Mouse (Mus musculus) urinary bladder, postnatal 25 days (tissue): ENCODE data around the gene Ess2.
"Not testable (repeated sequence)": the region's sequence is repeated elsewhere in the genome, so short reads cannot be mapped to it uniquely, and the experiment has no call there.

Experiments
- DNase-seq: peaks from one replicate; pipeline ENCODE4 v3.0.0; 2022; ENCODE audit warnings: low spot score

Gene Ess2

DNA sequence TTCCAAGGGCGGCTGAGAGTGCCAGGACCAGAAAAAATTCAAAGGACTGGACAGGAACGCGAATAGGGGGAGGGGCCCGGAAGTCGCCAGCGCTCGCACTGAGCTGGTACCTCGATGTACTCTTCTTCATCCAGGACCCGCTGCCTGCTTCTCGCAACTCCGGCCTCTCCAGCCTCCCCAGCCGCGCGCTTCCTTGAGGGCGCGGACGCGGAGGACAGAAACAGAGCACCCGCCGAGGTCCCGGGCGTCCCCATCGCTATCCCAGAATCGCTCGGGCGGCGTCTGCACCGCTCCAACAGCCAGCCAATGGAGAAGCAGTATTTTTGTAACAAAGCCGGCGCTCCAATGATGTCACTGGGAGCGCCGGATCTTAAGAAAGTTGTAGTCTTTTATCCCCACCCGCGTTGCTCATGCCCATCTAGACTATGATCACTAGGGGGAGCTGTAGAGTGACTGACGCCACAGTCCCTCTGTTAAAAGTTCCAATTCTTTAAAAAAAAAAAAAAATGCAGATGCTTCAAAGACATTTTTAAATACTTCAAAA, at the start of gene Ess2:
Gene Ess2, minus strand, starts transcription at position 297 of the 544 bp plus-strand sequence.
- DNase-seq = peak; percentile 70

DNA sequence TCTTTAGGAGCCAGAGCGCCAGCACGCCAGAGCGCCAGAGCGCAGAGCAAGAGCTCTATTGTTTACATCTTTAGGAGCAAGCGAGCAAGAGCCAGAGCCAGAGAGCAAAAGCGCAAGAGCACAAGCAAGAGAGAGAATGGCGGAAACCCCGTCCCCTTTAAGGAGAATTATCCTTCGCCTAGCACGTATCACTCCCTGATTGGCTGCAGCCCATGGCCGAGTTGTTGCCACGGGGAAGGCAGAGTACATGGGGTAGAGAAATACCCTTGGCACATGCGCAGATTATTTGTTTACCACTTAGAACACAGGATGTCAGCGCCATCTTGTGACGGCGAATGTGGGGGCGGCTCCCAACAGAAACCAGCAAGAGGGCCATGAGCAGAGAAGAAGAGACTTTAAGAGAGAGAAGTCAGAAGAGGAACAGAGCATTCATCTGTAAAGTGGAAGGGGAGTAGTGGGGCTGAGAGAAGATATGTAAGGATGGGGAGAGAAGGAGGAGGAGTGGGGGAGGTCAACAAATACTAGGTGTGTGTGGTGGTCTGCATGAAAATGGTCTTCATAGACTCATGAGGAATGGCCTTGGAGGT, 45.0 kb upstream of the Ess2 start:
- DNase-seq = not testable (repeated sequence)

DNA sequence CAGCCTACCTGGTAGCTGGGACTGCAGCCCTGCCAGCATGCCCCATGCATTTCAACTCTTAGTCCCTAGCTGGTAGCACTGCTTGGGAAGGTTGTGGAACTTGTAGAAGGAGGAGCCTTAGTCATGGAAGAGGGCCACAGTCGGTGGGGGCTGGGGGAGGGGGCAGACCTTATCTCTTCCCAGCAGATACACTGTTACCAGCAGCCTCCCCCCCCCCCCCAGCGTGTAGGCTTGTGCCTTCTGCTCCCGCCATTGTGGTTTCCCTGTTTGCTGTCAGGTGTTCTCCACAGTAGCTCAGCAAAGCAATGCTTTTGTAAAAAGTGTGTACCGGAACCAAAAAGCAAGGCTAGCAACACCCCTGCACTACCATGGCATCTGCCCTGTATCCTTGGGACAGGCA, 40.5 kb upstream of the Ess2 start:
- no peak for DNase-seq

DNA sequence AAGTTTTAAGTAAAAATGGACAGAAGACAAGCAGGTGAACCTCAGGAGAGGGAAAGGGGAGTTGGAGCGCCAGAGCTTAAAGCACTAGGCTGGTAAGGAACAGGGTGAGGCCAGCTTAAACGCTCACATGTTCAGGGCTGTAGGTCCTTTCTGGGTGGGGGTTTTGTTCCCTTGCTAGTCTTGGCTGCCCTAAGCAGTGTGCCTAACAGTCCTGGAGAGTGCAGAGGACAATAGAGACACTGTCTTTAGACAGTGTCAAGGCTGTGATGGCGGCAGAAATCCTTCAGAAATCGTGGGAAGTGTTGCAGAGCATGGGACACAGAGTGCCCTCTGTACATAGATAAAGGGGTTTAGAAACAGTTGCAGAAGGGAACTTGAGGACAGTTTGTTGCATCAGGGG, 38.9 kb upstream of the Ess2 start:
- no peak for DNase-seq

DNA sequence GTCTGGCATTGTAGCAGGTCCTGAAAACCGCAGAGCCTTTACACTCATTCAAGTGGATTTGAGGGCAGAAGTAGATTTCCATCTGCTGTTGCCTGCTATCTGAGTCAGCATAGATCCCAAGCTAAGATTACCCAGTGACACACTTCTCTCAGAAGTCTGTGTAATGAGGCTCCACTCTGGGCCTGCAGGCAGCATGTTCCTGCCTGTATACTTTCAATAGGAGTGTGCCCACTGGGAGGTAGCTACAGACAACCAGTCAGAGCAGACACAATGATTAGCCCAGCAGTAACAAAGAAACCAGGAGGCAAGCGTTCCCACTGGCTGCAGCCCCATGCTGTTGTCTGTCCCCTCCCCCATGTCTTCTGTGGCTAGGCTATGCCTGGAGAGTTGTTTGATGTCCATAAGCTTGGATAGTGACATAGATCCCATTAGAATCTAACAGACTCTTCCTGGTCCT, 38.3 kb upstream of the Ess2 start:
- no peak for DNase-seq

DNA sequence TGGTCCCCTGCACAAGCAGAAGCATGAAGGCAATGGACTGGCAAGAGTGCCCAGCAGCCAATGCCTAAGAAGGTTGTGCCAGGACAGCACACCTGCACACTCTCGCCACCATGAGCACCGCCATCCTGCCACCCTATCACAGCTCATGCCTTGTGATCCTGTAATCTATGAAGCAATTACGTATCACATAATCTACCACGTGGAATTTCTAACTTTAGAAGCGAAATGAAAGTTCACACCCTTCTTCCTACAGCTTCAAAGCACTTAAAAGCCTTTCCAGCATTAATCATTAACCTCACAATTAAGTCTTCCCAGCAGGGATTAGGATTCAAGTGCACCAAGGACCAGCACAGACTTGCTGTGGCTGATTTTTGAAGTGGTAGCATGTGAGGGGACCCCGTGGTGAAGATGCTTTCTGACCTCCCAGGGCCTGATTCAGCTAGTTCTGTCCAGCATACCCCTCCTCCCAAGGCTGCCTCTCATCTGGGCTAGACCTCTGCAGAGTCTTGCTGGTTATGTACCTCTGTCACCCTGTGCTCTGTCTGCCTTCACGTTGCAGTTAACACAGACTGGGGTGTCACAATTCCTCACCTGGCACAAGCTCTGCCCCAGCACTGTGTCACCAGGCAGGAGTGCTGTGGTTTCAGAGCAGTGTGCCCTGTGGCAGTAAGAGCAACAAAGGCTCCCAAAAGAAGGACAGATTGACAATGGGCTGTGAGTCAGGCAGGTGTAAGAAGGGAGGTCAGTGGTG, 34.1 kb upstream of the Ess2 start:
- DNase-seq = no peak

DNA sequence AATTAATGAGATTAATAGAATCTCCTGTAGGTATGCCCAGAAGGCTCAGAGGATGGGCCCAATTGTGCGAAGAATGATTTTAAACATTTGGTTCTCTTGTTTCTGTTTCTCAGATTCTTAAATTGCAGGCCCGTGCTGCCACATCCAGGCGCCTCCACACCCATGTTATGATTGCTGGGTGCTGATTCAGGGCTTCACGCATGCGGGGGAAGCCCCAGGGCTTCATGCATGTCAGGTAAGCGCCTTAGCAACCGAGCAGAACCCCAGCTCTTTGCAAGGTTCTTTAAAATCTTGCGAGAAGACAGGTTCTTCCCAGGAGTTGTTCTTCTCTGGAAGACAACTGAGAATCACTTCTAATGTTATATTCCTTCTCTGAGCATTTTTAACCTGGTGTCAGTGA, 32.3 kb upstream of the Ess2 start:
- no peak for DNase-seq

DNA sequence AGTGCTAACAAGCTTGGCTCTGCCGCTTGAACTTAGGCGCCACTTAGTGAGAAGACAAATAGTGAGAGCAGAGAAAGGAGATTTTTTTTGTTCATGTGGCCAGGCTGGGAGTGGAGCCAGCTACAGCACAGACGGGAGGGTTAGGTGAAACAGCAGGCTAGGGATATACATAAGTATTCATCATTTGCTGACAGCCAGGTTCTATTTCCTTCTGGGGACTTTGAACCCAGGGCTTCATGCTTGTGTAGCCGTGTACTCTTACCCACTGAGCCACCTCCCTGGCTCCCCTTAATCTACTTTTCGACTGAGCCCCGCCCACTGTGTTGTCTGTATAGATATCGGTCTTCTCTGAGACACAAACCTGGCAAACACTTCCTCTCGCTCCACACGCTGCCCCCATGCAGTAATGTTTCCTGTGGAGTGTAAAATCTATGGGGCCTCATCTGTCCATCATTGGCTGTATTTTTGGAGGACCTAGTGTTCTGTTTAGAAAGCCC, 28.2 kb upstream of the Ess2 start:
- DNase-seq = no peak

DNA sequence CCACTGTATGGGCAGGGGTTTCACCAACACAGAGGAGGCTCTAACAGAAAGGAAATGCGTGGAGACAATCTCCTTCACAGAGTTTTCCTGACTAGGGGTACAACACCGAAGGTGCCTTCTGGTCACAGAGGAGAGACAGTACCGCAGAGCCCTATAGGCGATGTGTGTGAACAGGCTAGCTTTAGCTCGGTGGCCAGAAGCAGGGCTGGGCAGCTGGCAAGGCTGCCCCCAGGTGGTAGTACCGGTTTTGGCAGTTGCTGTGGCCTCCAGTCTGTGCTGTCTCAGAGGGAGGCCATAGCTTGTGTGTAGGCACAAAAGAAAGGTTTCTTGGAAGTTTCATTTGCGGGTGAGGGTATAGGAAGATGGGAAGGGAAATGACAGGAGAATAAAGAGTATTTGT, 27.7 kb upstream of the Ess2 start:
- DNase-seq = peak; percentile 46

DNA sequence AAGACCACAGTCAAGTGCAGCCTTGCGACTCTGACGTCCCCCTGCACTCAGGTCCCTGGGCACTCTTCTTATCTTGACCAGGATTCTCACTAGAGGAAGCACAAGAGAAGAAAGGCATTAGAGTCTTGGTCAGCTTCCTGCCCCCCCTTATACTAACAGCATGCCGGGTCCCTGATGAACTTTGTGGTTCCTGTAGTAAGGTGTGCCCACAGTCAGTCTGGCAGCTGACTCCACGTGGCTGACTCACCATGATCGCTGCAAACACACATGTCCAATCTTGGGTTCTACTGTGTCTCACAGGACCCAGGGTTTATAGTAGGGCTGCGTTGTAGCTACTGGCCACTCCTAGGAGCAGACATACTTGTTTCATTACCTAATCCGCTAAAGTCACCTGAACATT, 27.0 kb upstream of the Ess2 start:
- DNase-seq = no peak

DNA sequence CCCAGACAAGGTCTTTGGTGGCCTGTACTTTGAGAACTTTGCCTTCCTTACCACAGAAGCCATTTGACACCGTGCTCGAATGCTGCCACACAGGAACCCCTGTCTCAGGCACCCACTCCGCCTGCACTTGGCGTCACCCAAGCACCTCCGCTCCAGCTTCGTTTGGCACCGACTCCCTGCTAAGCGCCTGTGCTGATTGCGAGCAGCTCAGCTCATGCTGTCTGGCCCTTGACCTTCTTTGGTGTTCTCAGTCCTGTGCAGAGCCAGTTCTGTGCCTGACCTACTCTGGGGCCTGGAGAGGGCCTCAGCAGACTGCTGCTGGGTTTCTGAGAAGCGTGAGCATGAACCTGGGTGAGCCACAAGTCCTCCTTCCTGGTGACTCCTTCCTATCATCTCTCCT, 25.6 kb upstream of the Ess2 start:
- DNase-seq = no peak

DNA sequence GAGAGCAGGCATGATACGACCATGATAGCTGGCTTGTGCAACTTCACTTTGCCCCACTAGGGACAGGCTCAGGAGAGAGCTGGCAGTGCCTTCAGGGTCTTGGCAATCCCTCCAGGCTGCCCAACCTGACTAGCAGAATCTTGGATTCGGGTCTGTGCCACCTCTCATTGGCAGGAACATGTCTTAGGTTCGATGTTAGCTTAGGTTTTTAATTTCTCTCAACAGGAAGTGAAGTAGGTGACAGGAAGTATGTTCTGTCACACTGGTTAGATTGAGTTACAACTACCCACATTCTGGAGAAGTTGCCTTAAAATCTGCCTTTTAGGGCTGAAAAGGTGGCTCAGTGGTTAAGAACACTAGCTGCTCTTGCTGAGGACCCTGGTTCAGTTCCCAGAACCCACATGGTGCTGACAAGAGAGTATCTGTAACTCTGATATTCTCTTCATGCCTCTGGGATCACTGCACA, 23.3 kb upstream of the Ess2 start:
- DNase-seq = no peak

DNA sequence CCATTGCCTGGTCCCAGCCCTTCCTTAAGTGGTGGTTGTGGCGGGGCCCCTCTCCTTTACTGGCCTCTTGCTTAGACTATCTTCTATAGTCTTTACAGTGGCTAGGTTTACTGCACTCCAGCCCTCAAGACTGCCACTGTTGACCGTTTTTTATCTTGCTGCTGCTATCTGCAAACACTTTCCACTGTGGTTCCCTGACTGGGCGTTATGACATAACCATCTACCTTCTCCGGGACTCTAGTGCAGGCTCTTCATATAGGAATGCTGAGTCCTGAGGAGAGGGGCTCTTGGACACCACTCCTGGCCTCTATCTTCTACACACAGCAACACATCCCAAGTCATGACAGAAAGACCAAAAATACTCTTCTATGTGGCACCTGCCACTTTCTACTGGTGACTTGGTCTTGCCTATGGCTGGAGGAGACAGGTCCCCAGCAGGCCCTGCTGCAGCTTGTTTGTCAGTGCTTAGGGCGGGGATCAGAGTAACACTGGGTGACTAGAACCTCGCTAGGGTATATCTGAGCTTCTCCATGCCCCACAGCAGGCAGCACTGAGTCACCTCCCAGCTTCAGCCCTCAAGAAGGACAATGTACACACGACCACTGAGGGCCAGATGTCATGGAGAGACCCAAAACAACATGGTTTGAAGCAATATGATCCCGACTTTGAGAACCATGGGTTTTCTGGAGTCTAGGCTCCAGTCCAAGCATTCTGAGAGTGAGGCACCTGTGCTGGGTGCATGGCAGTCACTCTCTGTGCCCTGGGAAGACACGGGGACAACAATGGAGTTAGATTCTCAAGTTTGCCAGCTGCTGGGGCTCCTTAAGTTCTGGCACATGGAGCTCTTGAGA, 22.7 kb upstream of the Ess2 start:
- no peak for DNase-seq

DNA sequence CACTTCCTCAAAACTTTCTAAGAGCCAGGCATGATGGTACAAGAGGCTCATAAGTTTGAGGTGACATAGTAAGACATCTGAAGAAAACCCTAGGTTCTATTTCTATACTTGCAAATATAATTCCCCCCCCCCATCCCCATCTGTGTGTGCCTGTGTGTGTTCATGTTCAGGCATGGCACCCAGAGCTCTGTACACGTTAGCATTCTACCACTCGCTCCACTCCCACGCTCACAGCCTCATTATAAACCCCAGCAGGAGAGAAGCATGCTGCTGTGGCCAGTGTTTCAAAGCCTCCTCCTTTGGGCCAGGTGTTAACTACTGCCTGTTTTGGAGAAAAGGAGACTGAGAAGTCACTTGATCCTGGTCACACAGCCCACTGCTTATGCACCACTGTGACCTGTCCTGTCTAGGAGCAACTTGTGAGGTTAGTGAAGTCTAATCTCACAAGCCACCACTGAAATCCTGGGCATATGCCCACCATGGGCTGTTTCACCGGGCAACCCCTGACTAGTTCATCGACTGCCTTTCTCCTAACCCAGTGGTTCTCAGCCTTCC, 20.8 kb upstream of the Ess2 start:
- DNase-seq = no peak

DNA sequence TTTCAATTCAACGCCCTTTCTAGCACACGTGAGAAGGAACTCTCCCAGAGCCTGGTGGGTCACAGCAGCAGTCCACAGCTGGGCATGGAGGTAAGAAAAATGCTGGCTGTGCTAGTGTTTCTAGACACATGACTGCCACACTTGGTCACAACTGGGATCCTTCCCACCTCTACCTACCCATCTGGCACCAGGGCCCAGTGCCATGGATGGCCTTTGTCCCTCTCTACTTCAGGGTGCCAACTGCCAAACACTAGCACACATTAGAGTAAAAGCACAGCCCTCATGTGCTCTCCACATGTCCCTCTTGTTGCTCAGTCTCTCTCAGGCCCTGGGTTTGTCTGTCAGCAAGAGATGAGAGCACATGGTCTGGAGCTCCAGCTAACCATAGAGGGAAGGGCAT, 18.5 kb upstream of the Ess2 start:
- DNase-seq = no peak

DNA sequence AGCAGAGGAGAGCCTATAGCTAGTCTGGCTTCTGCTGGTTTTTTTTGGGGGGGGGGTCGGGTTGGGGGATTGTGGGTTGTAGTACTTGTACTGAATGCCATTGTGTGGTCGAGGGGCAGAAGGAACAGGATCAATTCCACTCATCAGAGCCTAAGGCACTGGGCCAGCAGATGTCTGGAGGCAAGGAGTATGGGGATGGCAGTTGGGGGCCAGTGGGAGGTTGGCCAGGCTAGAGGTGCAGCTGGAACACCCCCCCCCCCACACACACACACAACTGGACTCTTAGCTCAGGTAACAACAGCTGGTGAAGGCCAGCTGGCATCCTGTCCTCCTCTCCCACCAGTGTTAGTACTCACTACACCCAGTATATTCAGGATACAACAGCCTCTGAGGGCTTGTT, 18.1 kb upstream of the Ess2 start:
- no peak for DNase-seq

DNA sequence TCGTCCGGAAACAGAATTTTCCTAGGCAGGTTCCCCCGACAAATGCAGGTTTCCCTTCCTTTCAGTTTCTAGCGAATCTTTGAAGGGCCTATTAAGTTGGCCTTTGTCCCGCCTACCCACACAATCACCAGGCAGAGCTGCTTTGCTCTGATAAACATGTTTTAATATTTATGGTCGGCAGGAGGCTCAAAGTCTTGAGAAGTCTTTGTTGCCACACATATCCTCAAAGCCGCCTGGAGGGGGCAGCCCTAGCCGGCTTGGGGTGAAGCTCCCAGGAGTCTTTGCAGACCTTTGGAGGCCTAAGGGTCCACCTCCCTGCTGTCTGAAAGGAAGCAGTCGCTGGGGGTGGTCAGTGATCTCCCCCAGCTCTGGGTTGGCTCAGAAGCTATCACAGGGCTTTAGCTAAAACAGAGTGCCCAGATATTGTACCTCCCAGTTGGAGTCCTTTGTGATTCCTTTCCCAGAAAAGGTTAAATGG, 17.5 kb upstream of the Ess2 start:
- DNase-seq = peak; percentile 62

DNA sequence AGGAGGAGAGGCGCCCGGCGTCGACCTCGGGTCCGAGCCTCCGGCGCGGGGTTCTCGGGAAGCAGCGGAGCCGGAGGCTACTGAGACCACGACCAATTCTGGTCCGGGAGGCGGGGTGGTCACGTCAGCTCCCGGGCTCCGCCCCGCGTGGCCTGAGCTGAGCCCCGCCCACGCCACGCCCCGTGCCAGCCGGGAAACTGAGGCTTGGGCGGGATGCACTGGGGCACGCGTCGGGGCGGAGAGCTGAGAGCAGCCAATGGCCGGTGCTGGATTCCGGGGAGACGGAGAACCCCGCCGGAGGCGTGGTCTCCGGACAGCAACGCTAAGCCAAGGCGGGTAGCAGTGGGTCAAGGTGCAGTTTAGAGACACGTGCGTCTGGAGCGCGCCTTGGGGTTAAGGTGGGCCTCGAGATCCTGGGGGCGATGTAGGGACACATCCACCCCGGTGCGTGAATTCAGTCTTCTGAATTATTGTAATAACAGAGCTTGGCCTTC, 17.0 kb upstream of the Ess2 start, which contains the start of gene Slc25a1:
Gene Slc25a1, minus strand, starts transcription at position 133 of the 494 bp plus-strand sequence.
- DNase-seq = peak; percentile 83

DNA sequence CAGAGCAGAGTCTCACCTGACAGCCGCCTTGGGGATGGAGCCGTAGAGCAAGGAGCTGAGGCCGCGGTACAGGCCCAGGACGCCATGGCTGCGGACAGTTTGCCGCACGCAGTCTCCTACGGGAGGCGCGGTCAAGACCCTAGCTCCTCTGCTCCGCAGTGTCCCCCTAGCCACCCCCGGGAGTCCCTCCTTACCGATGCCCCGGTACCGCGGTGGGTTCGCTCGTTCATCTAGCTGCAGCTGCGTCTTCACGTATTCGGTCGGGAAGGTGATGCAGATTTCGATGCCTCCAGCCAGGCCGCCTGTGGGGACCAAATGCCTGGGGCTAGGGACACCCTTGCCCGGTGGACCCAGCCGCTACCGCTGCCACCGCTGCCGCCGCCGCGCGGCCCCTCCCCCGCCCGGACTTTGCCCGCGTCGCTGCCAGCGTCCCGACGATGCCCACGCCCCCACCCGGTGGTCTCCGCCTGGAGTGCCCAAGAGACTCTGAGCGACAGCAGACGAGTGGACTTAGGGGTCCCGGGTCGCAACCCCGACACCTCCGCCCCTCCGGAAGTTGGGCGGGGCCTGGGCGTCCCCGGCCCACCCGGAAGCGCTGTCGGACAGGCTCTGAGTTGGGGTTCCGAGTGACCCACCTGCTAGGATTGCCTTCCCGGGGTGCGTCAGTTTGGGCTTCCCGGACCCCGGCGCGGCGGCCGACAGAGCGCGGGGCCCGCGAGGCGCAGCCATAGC, 16.4 kb upstream of the Ess2 start:
- DNase-seq = peak; percentile 48

DNA sequence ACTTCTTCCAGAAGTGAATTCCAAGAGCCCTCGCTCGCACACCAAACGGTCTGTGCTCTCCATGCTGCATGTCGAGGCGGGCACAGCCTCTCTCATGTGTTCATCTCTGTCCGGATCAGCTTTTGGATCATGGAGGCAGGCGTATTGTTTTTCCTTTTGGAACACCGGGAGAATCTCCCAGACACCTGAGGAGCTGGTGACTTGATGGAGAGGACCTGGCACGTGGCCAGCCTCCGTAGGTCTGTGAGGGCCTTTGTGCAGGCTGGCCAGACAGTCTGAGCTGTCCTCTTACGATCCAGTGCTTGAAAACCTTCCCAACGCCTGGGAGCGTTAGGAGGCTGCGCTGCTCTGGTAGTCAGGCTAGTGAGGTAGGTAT, 11.0 kb upstream of the Ess2 start:
- DNase-seq = no peak
